Mouse (Mus musculus): ENCODE data around the gene 4933430I17Rik.

- no peak for TF ChIP-seq CTCF (IDR thresholded peaks at IDR 0.05; ENCODE audit: extremely low read depth, insufficient read depth, insufficient read length, insufficient replicate concordance)
- no peak for TF ChIP-seq POLR2A (IDR thresholded peaks at IDR 0.05; ENCODE audit: low read depth, low read length)
These were observed 26.8 kb downstream of the 4933430I17Rik start for GRCm38 (mm10) chr4:62551966-62552365.

All from spleen, adult 2 months (tissue).